Mouse (Mus musculus): ENCODE data around the gene Fstl1. TPM values are rescaled to one million over a fixed set of nuclear protein-coding genes. Genes with fewer than 3 reads are reported as not detected.

The Fstl1 gene
- polyA plus RNA-seq (2015; fragmentation: Illumina TruSeq; extraction: RNeasy Lipid Tissue Mini Kit (QIAGEN cat#74804); ENCODE audit: insufficient read depth, low read depth, low replicate concordance), result 28.0 TPM

GRCm38 (mm10) chr16:37776860-37777651 lies at the start of gene Fstl1:
Gene Fstl1, plus strand, starts transcription at chr16:37776873.

GRCm38 (mm10) chr16:37861029-37861428 lies 84.4 kb downstream of the Fstl1 start, which contains the start of gene Gm36028:
Gene Gm36028, minus strand, starts transcription at chr16:37861146.

GRCm38 (mm10) chr16:37867791-37868505 lies 91.3 kb downstream of the Fstl1 start, which contains the start of gene Lrrc58:
Gene Lrrc58, plus strand, starts transcription at chr16:37868389.

Other genes with a start within 250 kb of the Fstl1 start
- 1.9 TPM for gene Gtf2e1, start 237.1 kb upstream of the Fstl1 start, polyA plus RNA-seq (2015; fragmentation: Illumina TruSeq; extraction: RNeasy Lipid Tissue Mini Kit (QIAGEN cat#74804); ENCODE audit: insufficient read depth, low read depth, low replicate concordance)
- gene Rabl3, start 237.0 kb upstream of the Fstl1 start, polyA plus RNA-seq (2015; fragmentation: Illumina TruSeq; extraction: RNeasy Lipid Tissue Mini Kit (QIAGEN cat#74804); ENCODE audit: insufficient read depth, low read depth, low replicate concordance), result 2.0 TPM
- gene Hgd, start 196.7 kb upstream of the Fstl1 start, polyA plus RNA-seq (2015; fragmentation: Illumina TruSeq; extraction: RNeasy Lipid Tissue Mini Kit (QIAGEN cat#74804); ENCODE audit: insufficient read depth, low read depth, low replicate concordance), result not detected
- gene Ndufb4, start 122.4 kb upstream of the Fstl1 start, polyA plus RNA-seq (2015; fragmentation: Illumina TruSeq; extraction: RNeasy Lipid Tissue Mini Kit (QIAGEN cat#74804); ENCODE audit: insufficient read depth, low read depth, low replicate concordance), result 19.6 TPM
- gene Gm36028, start 84.3 kb downstream of the Fstl1 start, polyA plus RNA-seq (2015; fragmentation: Illumina TruSeq; extraction: RNeasy Lipid Tissue Mini Kit (QIAGEN cat#74804); ENCODE audit: insufficient read depth, low read depth, low replicate concordance), result not detected
- 6.2 TPM for gene Lrrc58, start 91.5 kb downstream of the Fstl1 start, polyA plus RNA-seq (2015; fragmentation: Illumina TruSeq; extraction: RNeasy Lipid Tissue Mini Kit (QIAGEN cat#74804); ENCODE audit: insufficient read depth, low read depth, low replicate concordance)
- gene Gpr156, start 139.6 kb downstream of the Fstl1 start, polyA plus RNA-seq (2015; fragmentation: Illumina TruSeq; extraction: RNeasy Lipid Tissue Mini Kit (QIAGEN cat#74804); ENCODE audit: insufficient read depth, low read depth, low replicate concordance), result not detected

Measured in pancreas, adult 10 weeks (tissue).